ENCODE assay signal across 1 mouse cellular context in genomic region chr7:24366716-24367632, GRCm38 (mm10).
TF ChIP-seq lines count a peak whose summit lies in the region.

No protein-coding gene starts in this region.

TF ChIP-seq in MEL, 35 proteins besides CTCF, POLR2A, EP300 and RAD21:
- 0 out of 2 replicates have a peak, but pooled peaks have one; percentile 16 for TF ChIP-seq SIN3A (IDR thresholded peaks at IDR 0.05; ENCODE audit: low read length)
- no peak for TF ChIP-seq TBP (IDR thresholded peaks at IDR 0.05; ENCODE audit: low read depth, low read length)
- TF ChIP-seq CHD2 (IDR thresholded peaks at IDR 0.05; ENCODE audit: low read length), result no peak
- TF ChIP-seq GABPA (IDR thresholded peaks at IDR 0.05; ENCODE audit: low read depth, low read length), result no peak
- TF ChIP-seq GATA1 (IDR thresholded peaks at IDR 0.05; ENCODE audit: low read depth, low read length), result no peak
- TF ChIP-seq ZC3H11A (IDR thresholded peaks at IDR 0.05; ENCODE audit: low read depth, low read length), result no peak
- peak; percentile 94 for TF ChIP-seq ZNF384 (IDR thresholded peaks at IDR 0.05; ENCODE audit: low read depth, low read length)
- TF ChIP-seq ZKSCAN1 (IDR thresholded peaks at IDR 0.05; ENCODE audit: low read depth, low read length), result no peak
- TF ChIP-seq MXI1 (IDR thresholded peaks at IDR 0.05; ENCODE audit: low read depth, low read length), result peak; percentile 43; the same call in 1 of the 2 replicates
- no peak for TF ChIP-seq MEF2A (IDR thresholded peaks at IDR 0.05; ENCODE audit: extremely low read depth, insufficient replicate concordance, low read depth, low read length, poor library complexity, severe bottlenecking)
- no peak for TF ChIP-seq SMC3 (IDR thresholded peaks at IDR 0.05; ENCODE audit: low read depth, low read length)
- TF ChIP-seq RCOR1 (IDR thresholded peaks at IDR 0.05; ENCODE audit: low read depth, low read length), result no peak
- TF ChIP-seq UBTF (IDR thresholded peaks at IDR 0.05; ENCODE audit: borderline replicate concordance, insufficient read depth, low read depth, low read length), result no peak
- no peak for TF ChIP-seq MYB (IDR thresholded peaks at IDR 0.05; ENCODE audit: low read depth, low read length)
- TF ChIP-seq MAX (IDR thresholded peaks at IDR 0.05; ENCODE audit: low read length), result 0 out of 2 replicates have a peak, but pooled peaks have one; percentile 37
- no peak for TF ChIP-seq POLR2AphosphoS2 (IDR thresholded peaks at IDR 0.05; ENCODE audit: low read length)
- no peak for TF ChIP-seq KAT2A (conservative IDR thresholded peaks at IDR 0.05; ENCODE audit: low read depth, low read length)
- TF ChIP-seq E2F4 (IDR thresholded peaks at IDR 0.05; ENCODE audit: borderline replicate concordance, low read depth, low read length), result no peak
- TF ChIP-seq HCFC1 (IDR thresholded peaks at IDR 0.05; ENCODE audit: low read depth, low read length), result no peak
- TF ChIP-seq POLR2AphosphoS5 (IDR thresholded peaks at IDR 0.05; ENCODE audit: borderline replicate concordance, low read depth, low read length), result no peak
- TF ChIP-seq ELF1 (IDR thresholded peaks at IDR 0.05; ENCODE audit: low read depth, low read length), result no peak
- TF ChIP-seq NELFE (IDR thresholded peaks at IDR 0.05; ENCODE audit: low read depth, low read length), result no peak
- no peak for TF ChIP-seq MAFK (IDR thresholded peaks at IDR 0.05; ENCODE audit: borderline replicate concordance, low read depth, low read length)
- no peak for TF ChIP-seq MAZ (IDR thresholded peaks at IDR 0.05; ENCODE audit: low read depth, low read length)
TF ChIP-seq in MEL: peak in this region for 4.
